Mouse (Mus musculus): ENCODE measurements around the gene Hnrnpr.

DNA sequence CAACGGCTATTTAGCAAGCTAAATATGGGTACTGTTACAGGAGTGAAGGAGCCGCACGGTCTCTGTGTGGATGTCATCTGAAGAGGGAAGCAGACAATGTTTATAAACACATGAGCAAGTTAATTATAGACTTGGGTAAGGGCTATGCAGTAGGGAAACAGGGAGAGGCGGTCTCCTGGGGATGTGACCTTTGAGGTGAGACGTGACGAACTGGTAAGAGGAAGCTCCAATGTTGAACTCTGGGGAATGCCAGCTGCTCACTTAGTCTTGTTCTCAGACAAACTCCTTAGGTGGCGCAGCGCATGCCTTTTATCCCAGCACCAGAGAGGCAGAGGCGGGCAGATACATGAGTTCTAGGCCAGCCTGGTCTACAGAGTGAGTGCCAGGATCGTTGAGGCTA, 48.8 kb upstream of the Hnrnpr start:
- TF ChIP-seq CTCF (IDR thresholded peaks at IDR 0.05; ENCODE audit: low read depth) (no peak), EP300 (IDR thresholded peaks at IDR 0.05; ENCODE audit: low read depth) (no peak)

Measured in liver, postnatal 0 days (tissue).